Mouse (Mus musculus): ENCODE measurements around the gene Rbmxl2.

The Rbmxl2 gene

DNA sequence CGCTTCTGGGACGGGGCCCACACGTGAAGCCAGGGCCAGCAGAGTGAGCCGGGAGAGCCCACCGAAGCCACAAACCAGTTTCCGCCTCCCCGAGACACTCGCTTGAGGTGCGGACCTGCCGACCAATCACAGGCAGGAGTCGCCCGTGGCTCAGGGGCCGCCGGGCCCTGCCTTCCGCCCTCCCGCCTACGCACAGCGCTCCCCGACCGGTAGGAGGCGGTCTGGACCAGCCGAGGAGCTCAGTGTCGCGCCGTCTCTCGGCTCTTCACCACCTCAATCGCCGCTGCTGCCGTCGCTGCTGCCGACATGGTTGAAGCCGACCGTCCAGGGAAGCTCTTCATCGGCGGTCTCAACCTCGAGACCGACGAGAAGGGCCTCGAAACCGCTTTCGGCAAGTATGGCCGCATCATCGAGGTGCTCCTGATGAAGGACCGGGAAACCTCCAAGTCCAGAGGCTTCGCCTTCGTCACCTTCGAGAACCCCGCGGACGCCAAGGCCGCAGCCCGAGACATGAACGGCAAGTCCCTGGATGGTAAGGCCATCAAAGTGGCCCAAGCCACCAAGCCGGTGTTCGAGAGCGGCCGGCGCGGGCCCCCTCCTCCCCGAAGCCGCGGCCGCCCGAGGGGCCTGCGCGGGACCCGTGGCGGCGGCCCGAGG lies at the start of gene Rbmxl2:
TSS of gene Rbmxl2 (plus strand) at position 242 of the 657 bp plus-strand sequence.
- no peak for DNase-seq

DNA sequence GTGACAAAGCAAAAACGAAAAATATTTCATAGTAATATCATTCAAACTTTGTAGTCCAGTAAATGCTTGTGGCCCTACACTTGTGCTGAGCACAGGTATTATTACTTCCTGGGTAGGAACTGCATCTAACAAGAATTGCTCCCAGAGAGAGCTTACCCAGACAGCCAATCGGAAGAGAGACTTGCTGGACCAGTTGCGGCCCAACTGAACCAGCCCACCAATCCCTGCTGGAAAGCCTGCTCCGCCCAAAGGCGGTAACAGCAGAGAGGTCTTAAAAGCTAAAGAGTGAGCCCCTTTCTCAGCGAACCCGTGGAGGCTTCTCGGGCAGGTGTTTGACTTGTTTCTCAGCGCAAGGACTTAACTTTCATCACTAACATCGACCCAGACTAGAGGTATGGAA lies 42.6 kb upstream of the Rbmxl2 start, which contains the start of gene Nlrp14:
TSS of gene Nlrp14 (plus strand) at position 301 of the 400 bp plus-strand sequence.
- no peak for DNase-seq

GRCm38 (mm10) chr7:107180406-107180805 lies 28.8 kb upstream of the Rbmxl2 start:
- no peak for DNase-seq

- no peak for DNase-seq
Measured at GRCm38 (mm10) chr7:107201817-107202216, 7.4 kb upstream of the Rbmxl2 start.

DNA sequence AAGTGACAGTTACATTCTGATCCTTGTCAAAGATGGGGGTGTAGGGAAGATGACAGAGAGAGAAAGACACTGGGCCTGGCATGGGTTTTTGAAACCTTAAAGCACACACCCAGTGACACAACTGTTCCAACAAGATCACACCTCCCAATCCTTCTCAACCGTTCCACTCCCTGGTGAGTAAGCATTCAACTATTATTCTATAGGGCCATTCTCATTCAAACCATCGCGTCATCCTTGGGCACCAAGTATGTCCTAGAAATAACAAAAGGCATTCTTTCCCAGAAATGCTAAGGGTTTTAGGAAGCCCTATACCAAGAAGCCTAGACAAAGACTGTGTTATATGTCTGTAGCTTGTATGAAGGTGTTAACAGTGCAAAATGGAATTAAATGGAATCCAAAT lies 1.4 kb upstream of the Rbmxl2 start:
- no peak for DNase-seq

DNA sequence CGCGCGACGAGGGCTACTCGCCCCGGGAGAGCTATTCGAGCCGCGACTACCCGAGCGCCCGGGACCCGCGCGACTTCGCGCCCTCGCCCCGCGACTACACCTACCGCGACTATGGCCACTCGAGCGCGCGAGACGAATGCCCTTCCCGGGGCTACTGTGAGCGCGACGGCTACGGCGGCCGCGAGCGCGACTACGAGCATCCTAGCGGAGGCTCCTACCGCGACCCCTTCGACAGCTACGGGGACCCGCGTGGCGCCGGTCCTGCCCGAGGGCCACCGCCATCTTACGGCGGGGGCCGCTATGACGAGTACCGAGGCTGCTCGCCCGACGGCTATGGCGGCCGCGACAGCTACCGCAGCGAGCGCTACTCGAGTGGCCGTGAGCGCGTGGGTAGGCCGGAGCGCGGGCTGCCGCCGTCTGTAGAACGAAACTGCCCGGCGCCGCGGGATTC lies 906 bp downstream of the Rbmxl2 start:
- no peak for DNase-seq

GRCm38 (mm10) chr7:107215723-107216122 lies 6.5 kb downstream of the Rbmxl2 start:
- no peak for DNase-seq

- DNase-seq: no peak
Measured at GRCm38 (mm10) chr7:107216845-107217244, 7.6 kb downstream of the Rbmxl2 start.

GRCm38 (mm10) chr7:107236854-107237253 lies 27.6 kb downstream of the Rbmxl2 start:
- DNase-seq: no peak

GRCm38 (mm10) chr7:107237498-107237897 lies 28.3 kb downstream of the Rbmxl2 start:
- DNase-seq: no peak

DNA sequence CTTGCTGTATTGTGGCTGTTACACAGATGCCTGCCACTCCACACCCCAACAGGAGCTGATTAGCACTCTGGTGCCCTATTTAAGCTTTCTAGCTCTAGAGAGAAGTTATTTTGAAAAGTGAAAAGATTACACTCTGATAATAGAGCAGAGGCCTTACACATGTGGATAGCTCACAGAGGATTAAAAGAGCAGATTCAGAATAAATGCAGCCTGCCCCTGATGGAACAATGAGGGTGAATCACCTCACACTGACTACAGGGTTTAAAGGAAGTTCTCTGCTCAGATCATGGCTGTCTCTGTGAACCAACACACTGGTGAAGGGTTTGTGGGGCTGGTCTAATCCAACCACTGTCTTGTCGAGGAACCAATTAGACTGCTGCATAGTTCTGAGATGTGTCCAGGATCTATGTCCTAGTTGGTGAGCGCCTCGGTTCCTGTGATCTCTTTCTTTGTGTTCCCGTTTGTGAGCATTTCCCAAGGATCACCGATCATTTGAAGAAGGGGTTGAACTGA lies 32.2 kb downstream of the Rbmxl2 start:
- no peak for DNase-seq

DNA sequence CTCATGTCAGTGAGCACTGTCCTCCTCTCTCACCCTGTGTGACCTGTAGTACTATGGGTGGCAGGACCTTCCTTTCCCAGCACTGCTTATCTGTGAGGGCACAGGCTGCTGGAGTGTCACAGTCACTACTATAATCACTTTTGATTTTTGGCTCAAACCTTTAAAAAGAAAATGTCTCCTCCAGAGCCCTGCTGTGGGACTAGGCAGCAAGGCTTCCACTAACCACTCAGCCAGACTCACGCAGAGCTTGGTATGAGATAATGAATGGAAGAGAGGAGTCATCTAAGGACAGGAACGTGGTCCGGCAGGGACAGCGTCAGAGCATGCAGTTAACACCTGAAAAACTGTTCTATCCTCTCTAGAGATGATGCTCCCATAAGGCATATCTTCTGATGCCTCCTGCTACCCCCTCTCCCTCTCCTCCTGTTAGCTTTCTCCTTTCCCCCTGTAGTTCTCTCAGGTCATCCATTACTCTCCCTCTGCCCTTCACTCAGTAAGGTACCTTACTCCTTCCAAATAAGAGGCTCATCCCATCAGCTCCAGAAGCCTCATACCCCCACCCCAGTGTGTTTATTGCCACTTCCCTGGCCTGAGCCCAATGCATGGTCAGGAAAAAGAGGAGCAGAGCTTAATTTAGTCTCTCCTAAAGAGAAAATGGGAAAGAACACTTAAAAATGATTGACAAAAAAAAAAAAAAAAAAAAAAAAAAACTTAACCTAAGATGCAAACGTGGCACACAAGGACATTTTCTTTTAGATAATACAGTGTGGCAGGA lies 41.2 kb downstream of the Rbmxl2 start:
- DNase-seq: no peak

GRCm38 (mm10) chr7:107253355-107253754 lies 44.1 kb downstream of the Rbmxl2 start:
- no peak for DNase-seq

DNA sequence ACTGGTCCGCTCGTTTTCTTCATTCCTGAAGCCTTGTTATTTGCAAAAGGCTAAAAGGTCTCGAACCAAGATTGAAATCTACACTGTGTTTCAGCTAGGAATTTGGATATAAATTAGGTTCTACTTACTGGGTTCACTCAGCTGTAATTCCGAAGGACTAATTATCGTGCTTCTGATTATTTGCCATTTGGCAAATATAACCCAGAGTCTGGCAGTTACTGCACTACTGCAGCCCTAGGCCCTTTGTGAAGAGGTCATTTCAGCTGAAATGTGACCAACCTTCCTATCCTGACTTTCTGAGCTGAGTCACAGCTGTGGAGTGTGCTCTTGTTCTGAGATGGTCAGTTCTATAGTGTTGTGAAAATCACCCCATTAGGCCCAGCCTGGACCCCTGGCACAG lies 50.7 kb downstream of the Rbmxl2 start:
- no peak for DNase-seq
